Mouse (Mus musculus): ENCODE results near the gene Ttc33.
A peak's percentile ranks its signal among the peaks of the same experiment; 100 is the strongest.
"Not testable (repeated sequence)": the region's sequence is repeated elsewhere in the genome, so short reads cannot be mapped to it uniquely, and the experiment has no call there.

Ttc33 gene

DNA sequence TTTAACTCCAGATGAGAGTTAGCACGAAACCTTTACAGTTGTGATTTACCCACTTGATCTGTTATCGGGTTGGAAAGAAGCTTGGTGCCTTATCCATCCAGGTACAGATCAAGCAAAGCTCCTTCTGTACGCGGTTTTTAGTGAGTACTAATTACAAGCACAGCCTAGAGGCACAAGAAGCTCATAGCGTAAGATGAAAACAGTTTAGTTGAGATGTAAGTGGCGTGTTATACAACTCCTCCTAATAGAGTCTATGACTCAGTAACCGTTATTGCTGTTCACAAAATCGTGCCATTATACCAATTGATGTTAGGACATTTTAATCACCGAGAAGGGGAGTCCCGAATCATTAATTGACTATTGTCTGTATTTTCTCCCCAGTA lies 959 bp downstream of the Ttc33 start:
- no peak for DNase-seq

- DNase-seq: no peak
These were observed 1.8 kb downstream of the Ttc33 start for GRCm38 (mm10) chr15:5187116-5187515.

- DNase-seq: no peak
These were observed 2.7 kb downstream of the Ttc33 start for GRCm38 (mm10) chr15:5188029-5188428.

- no peak for DNase-seq
These were observed 4.3 kb downstream of the Ttc33 start for GRCm38 (mm10) chr15:5189504-5190093.

- no peak for DNase-seq
These were observed 8.5 kb downstream of the Ttc33 start for GRCm38 (mm10) chr15:5193833-5194232.

GRCm38 (mm10) chr15:5194446-5194845 lies 9.1 kb downstream of the Ttc33 start:
- no peak for DNase-seq

- DNase-seq: no peak
These were observed 9.6 kb downstream of the Ttc33 start for GRCm38 (mm10) chr15:5194931-5195330.

GRCm38 (mm10) chr15:5195987-5196514 lies 10.7 kb downstream of the Ttc33 start:
- peak; percentile 48 for DNase-seq

DNA sequence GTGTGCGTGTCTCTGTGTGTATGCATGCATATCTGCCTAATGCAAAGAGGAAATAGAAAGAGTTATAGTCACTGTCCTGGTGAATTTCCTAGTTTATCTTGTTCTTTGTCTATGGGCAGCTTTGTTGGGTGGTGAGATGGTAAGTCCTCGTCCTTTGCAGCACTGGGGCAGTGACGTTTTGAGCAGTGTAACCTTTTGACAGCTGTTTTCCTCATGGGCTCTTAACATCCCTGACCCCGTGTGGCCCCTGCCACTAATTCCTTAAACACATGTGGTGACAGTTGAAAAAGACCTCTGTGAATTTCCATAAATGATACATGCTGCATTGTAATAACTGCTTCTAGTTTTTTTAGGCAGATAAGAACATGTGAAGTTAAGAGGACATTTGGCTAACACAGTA lies 11.4 kb downstream of the Ttc33 start:
- DNase-seq: no peak

GRCm38 (mm10) chr15:5205222-5205621 lies 19.9 kb downstream of the Ttc33 start:
- no peak for DNase-seq

DNA sequence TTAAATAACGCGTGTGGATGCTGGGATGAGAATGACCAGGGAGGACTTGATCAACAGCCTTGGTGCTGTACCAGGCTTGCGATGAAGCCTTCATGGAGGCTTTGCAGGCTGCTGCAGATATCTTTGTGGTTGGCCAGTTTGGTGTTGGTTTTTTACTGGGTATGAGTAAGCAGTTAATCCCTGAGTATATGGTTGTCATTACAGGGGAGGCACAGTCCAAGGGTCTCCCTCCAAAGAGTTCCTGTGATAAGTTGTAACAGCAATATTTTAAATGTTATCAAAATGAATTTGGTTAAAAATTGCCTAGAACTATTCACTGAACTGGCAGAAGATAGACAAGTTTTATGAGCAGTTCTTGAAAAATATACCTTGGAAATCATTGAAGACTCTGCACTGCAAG lies 23.8 kb downstream of the Ttc33 start:
- no peak for DNase-seq

GRCm38 (mm10) chr15:5220491-5220890 lies 35.2 kb downstream of the Ttc33 start:
- no peak for DNase-seq

DNA sequence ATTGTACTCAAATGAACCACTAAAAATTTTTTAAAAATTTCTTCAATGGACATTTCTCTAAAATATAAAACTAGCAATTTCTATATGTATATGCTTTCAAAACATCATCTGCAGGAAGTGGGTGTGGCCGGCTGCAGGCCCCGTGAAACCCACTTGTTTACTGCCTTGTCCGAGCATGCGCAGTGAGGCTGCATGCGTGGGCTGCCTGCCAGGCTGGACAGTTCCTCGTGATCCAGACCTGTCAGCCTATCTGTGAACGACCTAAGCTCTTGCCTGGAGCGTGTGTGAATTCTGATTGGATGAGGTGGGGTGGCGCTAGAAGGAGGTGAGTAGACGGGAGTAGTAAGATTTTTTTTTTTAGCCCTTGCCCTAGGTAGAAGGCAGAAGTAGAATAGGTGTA lies 45.4 kb downstream of the Ttc33 start:
- not testable (repeated sequence) for DNase-seq

- DNase-seq: no peak
These were observed 49.3 kb downstream of the Ttc33 start for GRCm38 (mm10) chr15:5234659-5235058.

GRCm38 (mm10) chr15:5235527-5235926 lies 50.2 kb downstream of the Ttc33 start:
- peak; percentile 25 for DNase-seq

GRCm38 (mm10) chr15:5236538-5236937 lies 51.2 kb downstream of the Ttc33 start:
- peak; percentile 78 for DNase-seq

DNA sequence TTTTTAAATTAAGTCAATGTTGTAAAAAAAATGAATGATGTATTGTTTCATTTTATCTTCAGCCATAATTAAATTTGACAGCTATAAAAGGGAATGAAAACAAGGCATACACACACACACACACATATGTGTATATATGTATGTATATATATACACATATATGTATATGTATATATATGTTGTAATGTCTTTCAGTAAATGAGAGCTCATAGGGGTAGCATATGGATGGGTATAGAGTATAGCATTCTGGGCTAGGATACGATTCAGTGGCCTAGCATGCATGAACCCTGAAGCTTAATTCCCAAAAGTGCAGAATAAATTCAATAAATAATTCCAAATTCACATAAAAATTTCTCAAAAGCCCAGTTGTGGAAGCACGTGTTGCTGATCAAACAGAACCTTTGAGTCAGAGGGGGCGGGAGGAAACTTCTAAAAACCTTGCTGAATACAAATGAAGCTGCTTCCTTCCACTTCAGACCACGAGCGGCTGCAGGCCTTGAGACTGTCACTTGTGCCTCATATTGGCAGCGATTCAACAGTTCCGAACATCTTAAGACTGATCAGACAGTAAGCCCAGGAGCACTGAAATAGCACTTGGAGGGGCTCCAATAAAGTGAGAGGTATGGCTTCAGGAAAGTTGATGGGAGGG lies 51.8 kb downstream of the Ttc33 start:
- DNase-seq: no peak

DNA sequence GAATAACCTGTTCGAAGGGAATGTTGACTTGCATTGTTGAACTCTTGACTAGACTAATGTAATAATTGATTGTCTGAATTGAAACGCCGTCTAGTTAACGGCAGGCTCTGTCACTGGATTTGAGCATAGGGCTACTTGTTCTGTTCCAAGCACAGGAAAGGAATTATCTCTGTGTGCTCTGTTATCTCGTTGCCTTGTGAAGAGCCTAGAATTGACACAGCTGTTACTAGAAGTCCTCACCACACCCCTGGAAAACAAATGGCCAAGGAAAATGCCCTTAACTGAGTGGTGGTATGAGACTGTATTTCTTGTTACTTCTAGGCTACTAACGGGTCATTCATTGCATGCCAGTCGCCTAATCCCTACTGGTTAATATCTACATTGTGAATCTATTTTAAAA lies 52.7 kb downstream of the Ttc33 start:
- DNase-seq: no peak

GRCm38 (mm10) chr15:5238553-5238952 lies 53.2 kb downstream of the Ttc33 start:
- DNase-seq: no peak

- DNase-seq: no peak
These were observed 54.0 kb downstream of the Ttc33 start for GRCm38 (mm10) chr15:5239361-5239760.

DNA sequence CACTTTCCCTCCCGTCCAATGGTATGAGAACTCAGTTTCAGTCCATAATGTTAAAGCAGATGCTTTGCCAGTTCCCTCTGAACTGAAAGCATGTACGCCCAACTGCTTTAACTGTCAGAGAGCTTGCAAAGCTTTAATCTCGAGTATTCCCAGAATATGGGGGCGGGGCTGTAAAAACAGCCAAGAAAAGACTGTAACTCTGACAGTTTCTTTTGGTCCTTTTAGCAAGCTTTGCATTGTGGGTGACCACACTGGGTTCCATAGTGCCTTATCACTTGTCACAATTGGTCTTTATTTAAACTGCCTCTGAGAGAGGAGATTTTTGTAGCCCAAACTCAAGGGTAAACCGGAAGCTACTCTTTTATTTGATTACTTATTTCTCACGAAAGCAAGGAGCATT lies 54.6 kb downstream of the Ttc33 start:
- DNase-seq: no peak

DNA sequence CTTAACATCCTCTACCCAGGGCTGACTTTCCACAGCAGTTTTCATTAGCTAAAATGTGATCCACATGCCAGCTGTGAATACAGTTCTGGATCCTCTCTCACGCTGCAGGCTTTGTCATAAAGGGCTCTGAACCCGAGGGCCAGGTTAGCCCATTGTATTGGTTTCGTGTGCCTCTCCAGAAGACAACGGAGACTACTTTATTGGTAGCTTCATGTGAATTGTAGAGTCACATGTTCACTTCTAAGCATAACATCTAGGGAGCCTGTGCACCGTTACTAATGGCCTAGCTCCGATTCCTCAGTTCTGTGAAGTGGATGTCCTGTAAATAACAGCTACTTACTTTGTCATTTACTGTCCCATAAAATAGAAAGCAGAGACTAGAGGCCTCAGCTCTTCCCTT lies 55.0 kb downstream of the Ttc33 start:
- no peak for DNase-seq

- no peak for DNase-seq
These were observed 56.2 kb downstream of the Ttc33 start for GRCm38 (mm10) chr15:5241304-5242201.

All from kidney, adult 18-20 months (tissue).